Mouse (Mus musculus) olfactory bulb, adult 2 months (tissue): ENCODE data around the gene Pla2g4b.

Experiments
- CTCF ChIP-seq: fragments of 200-500 bp; IDR thresholded peaks from 2 replicates; pipeline ENCODE4 v1.5.1; 2012; ENCODE audit warnings: low read depth, mild to moderate bottlenecking, low read length, moderate library complexity; ENCODE audit not compliant: insufficient read depth
- POLR2A ChIP-seq: fragments of 200-500 bp; IDR thresholded peaks from 2 replicates; pipeline ENCODE4 v1.6.1; 2012; ENCODE audit warnings: mild to moderate bottlenecking, low read depth, low read length, moderate library complexity; ENCODE audit not compliant: insufficient read depth

GRCm38 (mm10) chr2:120076076-120076705, 43.0 kb downstream of the Pla2g4b start:
- TF ChIP-seq CTCF = no peak; the same call in 1 of the 2 replicates
- no peak for TF ChIP-seq POLR2A
